Mouse (Mus musculus) neural tube, embryonic 13.5 days (tissue): Measurements from ENCODE around the gene Jup. TPM values are rescaled to one million over a fixed set of nuclear protein-coding genes. Genes with fewer than 3 reads are reported as not detected.
"Not testable (repeated sequence)": the region's sequence is repeated elsewhere in the genome, so short reads cannot be mapped to it uniquely, and the experiment has no call there.

Experiments used
- ATAC-seq: fragments of 200-750 bp; cut with Nextera tagmentation; 2 replicates; pipeline ENCODE4 v1.8.0; 2017; ENCODE audit warnings: low read depth, mild to moderate bottlenecking, moderate TSS enrichment, moderate library complexity
- H3K27ac ChIP-seq: fragments of 300-500 bp; sonication (generic); replicated peaks from 2 replicates; pipeline ENCODE4 v1.5.1; 2015; ENCODE audit warnings: moderate library complexity, mild to moderate bottlenecking, inconsistent platforms
- H3K27me3 ChIP-seq: fragments of 300-500 bp; sonication (generic); 2 replicates; pipeline ENCODE4 v1.6.1; 2015; ENCODE audit warnings: mild to moderate bottlenecking, inconsistent platforms
- H3K36me3 ChIP-seq: fragments of 300-500 bp; sonication (generic); 2 replicates; pipeline ENCODE4 v1.6.1; 2015; ENCODE audit warnings: mild to moderate bottlenecking, inconsistent platforms
- H3K4me1 ChIP-seq: fragments of 300-500 bp; sonication (generic); replicated peaks from 2 replicates; pipeline ENCODE4 v1.6.1; 2015; ENCODE audit warnings: inconsistent platforms
- H3K4me2 ChIP-seq: fragments of 300-500 bp; sonication (generic); 2 replicates; pipeline ENCODE4 v1.6.1; 2015; ENCODE audit warnings: inconsistent platforms, mild to moderate bottlenecking, moderate library complexity
- H3K4me3 ChIP-seq: fragments of 300-500 bp; sonication (generic); 2 replicates; pipeline ENCODE4 v1.5.1; 2015; ENCODE audit warnings: mild to moderate bottlenecking, inconsistent platforms
- H3K9ac ChIP-seq: fragments of 300-500 bp; sonication (generic); 2 replicates; pipeline ENCODE4 v1.6.1; 2015; ENCODE audit warnings: moderate library complexity, mild to moderate bottlenecking, inconsistent platforms
- H3K9me3 ChIP-seq: fragments of 300-500 bp; sonication (generic); 2 replicates; pipeline ENCODE4 v1.6.1; 2016; ENCODE audit warnings: inconsistent platforms
- WGBS: fragments of 180-500 bp; shearing (Covaris S2); methylation state at CpG from one replicate; pipeline ENCODE4 v1.1.7; 2015; 5-methylcytosine and 5-hydroxymethylcytosine counted together
- polyA plus RNA-seq: library from polyadenylated mRNA; unstranded; fragments of >200 nt; fragmentation: Nextera tagmentation; extraction: Ambion mirVana; gene quantifications from 2 replicates; pipeline ENCODE4 v1.2.1, GENCODE M21; 2015

Gene Jup
- polyA plus RNA-seq, 1 experiment from 2014 or later = 94.4 TPM

GRCm38 (mm10) chr11:100362209-100362978 lies 35.2 kb downstream of the Jup start:
- no peak overlapping the region for H3K9ac ChIP-seq
- H3K36me3 ChIP-seq = no peaks in the 10 kb centered on the region
- H3K4me1 ChIP-seq = peaks cover 11% of the 10 kb centered on the region
- H3K27me3 ChIP-seq = peaks cover 29% of the 10 kb centered on the region
- WGBS = 15% methylated on average over 8 of the region's 8 CpGs
- H3K9me3 ChIP-seq = no peaks in the 10 kb centered on the region
- H3K4me3 ChIP-seq = no peak overlapping the region
- H3K27ac ChIP-seq = no peak overlapping the region
- ATAC-seq = peak; percentile 80
- no peak overlapping the region for H3K4me2 ChIP-seq

GRCm38 (mm10) chr11:100361059-100361458 lies 36.5 kb downstream of the Jup start:
- H3K4me1 ChIP-seq = peaks cover 18% of the 10 kb centered on the region
- no CpG with 5 or more reads among the region's 13 CpGs for WGBS
- H3K36me3 ChIP-seq, H3K4me3 ChIP-seq, H3K9ac ChIP-seq, H3K4me2 ChIP-seq, H3K27ac ChIP-seq, ATAC-seq, H3K9me3 ChIP-seq: not testable (repeated sequence)
- H3K27me3 ChIP-seq = peaks cover 40% of the 10 kb centered on the region

GRCm38 (mm10) chr11:100360175-100360574 lies 37.4 kb downstream of the Jup start:
- Histone ChIP-seq H3K27ac (no peak overlapping the region), H3K4me1 (peaks cover 23% of the 10 kb centered on the region), H3K36me3 (no peaks in the 10 kb centered on the region), H3K9me3 (no peaks in the 10 kb centered on the region), H3K27me3 (peaks cover 40% of the 10 kb centered on the region), H3K4me3 (no peak overlapping the region), H3K9ac (no peak overlapping the region), H3K4me2 (no peak overlapping the region)
- no peak for ATAC-seq
- WGBS = 79% methylated on average over 6 of the region's 6 CpGs

GRCm38 (mm10) chr11:100357408-100357807 lies 40.2 kb downstream of the Jup start:
- Histone ChIP-seq H3K9me3 (no peaks in the 10 kb centered on the region), H3K36me3 (no peaks in the 10 kb centered on the region), H3K27ac (no peak overlapping the region), H3K27me3 (peaks cover 57% of the 10 kb centered on the region), H3K9ac (no peak overlapping the region), H3K4me3 (no peak overlapping the region), H3K4me2 (no peak overlapping the region), H3K4me1 (peaks cover 30% of the 10 kb centered on the region)
- WGBS = 60% methylated on average over 5 of the region's 5 CpGs
- ATAC-seq = no peak

GRCm38 (mm10) chr11:100356819-100357211 lies 40.7 kb downstream of the Jup start:
- H3K4me2 ChIP-seq = peak overlapping the region; percentile 100
- peak overlapping the region; percentile 78; the same call in 1 of the 2 replicates for H3K9ac ChIP-seq
- H3K4me1 ChIP-seq = peaks cover 34% of the 10 kb centered on the region
- H3K4me3 ChIP-seq = peak overlapping the region; percentile 78
- 15% methylated on average over 9 of the region's 9 CpGs for WGBS
- no peak overlapping the region for H3K27ac ChIP-seq
- peaks cover 57% of the 10 kb centered on the region for H3K27me3 ChIP-seq
- no peaks in the 10 kb centered on the region for H3K36me3 ChIP-seq
- no peaks in the 10 kb centered on the region for H3K9me3 ChIP-seq
- no peak for ATAC-seq

GRCm38 (mm10) chr11:100355972-100356818 lies 41.4 kb downstream of the Jup start, which contains the start of gene Hap1:
TSS of gene Hap1 (minus strand) at chr11:100356128.
- Histone ChIP-seq H3K4me1 (peaks cover 35% of the 10 kb centered on the region), H3K36me3 (no peaks in the 10 kb centered on the region), H3K9me3 (no peaks in the 10 kb centered on the region), H3K27me3 (peaks cover 57% of the 10 kb centered on the region), H3K4me2 (peak within 1 kb of the TSS; percentile 100), H3K9ac (peak within 1 kb of the TSS; percentile 78), H3K4me3 (peak within 1 kb of the TSS; percentile 78), H3K27ac (0 out of 2 replicates have a peak within 1 kb of the TSS, but pooled peaks have one; percentile 42)
- peak; percentile 74 for ATAC-seq
- 2% methylated on average over 49 of the region's 49 CpGs for WGBS

- H3K9ac ChIP-seq = peak overlapping the region; percentile 78
- 1% methylated on average over 54 of the region's 54 CpGs for WGBS
- peak; percentile 42 for ATAC-seq
- peaks cover 35% of the 10 kb centered on the region for H3K4me1 ChIP-seq
- peak overlapping the region; percentile 100 for H3K4me2 ChIP-seq
- 0 out of 2 replicates have a peak overlapping the region, but pooled peaks have one; percentile 42 for H3K27ac ChIP-seq
- peaks cover 54% of the 10 kb centered on the region for H3K27me3 ChIP-seq
- no peaks in the 10 kb centered on the region for H3K36me3 ChIP-seq
- peak overlapping the region; percentile 78 for H3K4me3 ChIP-seq
- H3K9me3 ChIP-seq = no peaks in the 10 kb centered on the region
These were observed 42.2 kb downstream of the Jup start for GRCm38 (mm10) chr11:100355151-100355951.

- ATAC-seq = no peak
- no peaks in the 10 kb centered on the region for H3K9me3 ChIP-seq
- 0 out of 2 replicates have a peak overlapping the region, but pooled peaks have one; percentile 14 for H3K27ac ChIP-seq
- 38% methylated on average over 10 of the region's 10 CpGs for WGBS
- H3K4me3 ChIP-seq = no peak overlapping the region
- peaks cover 26% of the 10 kb centered on the region for H3K27me3 ChIP-seq
- H3K4me2 ChIP-seq = no peak overlapping the region
- no peak overlapping the region for H3K9ac ChIP-seq
- H3K4me1 ChIP-seq = peaks cover 35% of the 10 kb centered on the region
- H3K36me3 ChIP-seq = no peaks in the 10 kb centered on the region
These were observed 45.3 kb downstream of the Jup start for GRCm38 (mm10) chr11:100352076-100352857.

GRCm38 (mm10) chr11:100344269-100344668 lies 53.3 kb downstream of the Jup start:
- Histone ChIP-seq H3K27ac (no peak overlapping the region), H3K4me1 (no peaks in the 10 kb centered on the region), H3K9me3 (no peaks in the 10 kb centered on the region), H3K9ac (no peak overlapping the region), H3K27me3 (no peaks in the 10 kb centered on the region), H3K4me2 (no peak overlapping the region), H3K4me3 (no peak overlapping the region), H3K36me3 (no peaks in the 10 kb centered on the region)
- 93% methylated on average over 10 of the region's 10 CpGs for WGBS
- ATAC-seq = no peak

GRCm38 (mm10) chr11:100335731-100336130 lies 61.8 kb downstream of the Jup start:
- Histone ChIP-seq H3K4me2 (no peak overlapping the region), H3K9me3 (no peaks in the 10 kb centered on the region)
- WGBS = 34% methylated on average over 3 of the region's 3 CpGs

GRCm38 (mm10) chr11:100333944-100334457 lies 63.6 kb downstream of the Jup start, which contains the start of gene Gast:
TSS of gene Gast (plus strand) at chr11:100334407.
- Histone ChIP-seq H3K9ac (no peak within 1 kb of the TSS), H3K36me3 (no peaks in the 10 kb centered on the region), H3K27ac (peak within 1 kb of the TSS; percentile 89), H3K4me1 (peaks cover 45% of the 10 kb centered on the region), H3K27me3 (no peaks in the 10 kb centered on the region), H3K4me3 (no peak within 1 kb of the TSS), H3K4me2 (peak within 1 kb of the TSS; percentile 24; the same call in 1 of the 2 replicates), H3K9me3 (no peaks in the 10 kb centered on the region)
- ATAC-seq = no peak
- WGBS = 79% methylated on average over 6 of the region's 6 CpGs

More at GRCm38 (mm10) chr11:100335731-100336130, 61.8 kb downstream of the Jup start:
- peaks cover 36% of the 10 kb centered on the region for H3K4me1 ChIP-seq
- no peaks in the 10 kb centered on the region for H3K36me3 ChIP-seq
- ATAC-seq = peak; percentile 29; the same call in 1 of the 2 replicates
- H3K4me3 ChIP-seq = no peak overlapping the region
- no peak overlapping the region for H3K9ac ChIP-seq
- H3K27ac ChIP-seq = peak overlapping the region; percentile 57
- no peaks in the 10 kb centered on the region for H3K27me3 ChIP-seq
